Mouse (Mus musculus) embryonic facial prominence, embryonic 13.5 days (tissue): ENCODE data around the gene Mindy3. TPM values are rescaled to one million over a fixed set of nuclear protein-coding genes. Genes with fewer than 3 reads are reported as not detected.

Experiments used
- ATAC-seq: fragments of 200-750 bp; cut with Nextera tagmentation; 2 replicates; pipeline ENCODE4 v1.8.0; 2017; ENCODE audit warnings: low read depth; ENCODE audit not compliant: insufficient number of reproducible peaks, insufficient read depth, low FRiP score, low TSS enrichment
- H3K27ac ChIP-seq: fragments of 300-500 bp; sonication (generic); 2 replicates; pipeline ENCODE4 v1.5.1; 2015; ENCODE audit warnings: moderate library complexity, mild to moderate bottlenecking, inconsistent platforms
- H3K27me3 ChIP-seq: fragments of 300-500 bp; sonication (generic); 2 replicates; pipeline ENCODE4 v1.6.1; 2015; ENCODE audit warnings: mild to moderate bottlenecking, inconsistent platforms
- H3K36me3 ChIP-seq: fragments of 300-500 bp; sonication (generic); 2 replicates; pipeline ENCODE4 v1.6.1; 2015; ENCODE audit warnings: mild to moderate bottlenecking, inconsistent platforms
- H3K4me1 ChIP-seq: fragments of 300-500 bp; sonication (generic); 2 replicates; pipeline ENCODE4 v1.6.1; 2015; ENCODE audit warnings: inconsistent platforms
- H3K4me2 ChIP-seq: fragments of 300-500 bp; sonication (generic); 2 replicates; pipeline ENCODE4 v1.6.1; 2015; ENCODE audit warnings: moderate library complexity, mild to moderate bottlenecking, inconsistent platforms
- H3K4me3 ChIP-seq: fragments of 300-500 bp; sonication (generic); 2 replicates; pipeline ENCODE4 v1.5.1; 2015; ENCODE audit warnings: mild to moderate bottlenecking, inconsistent platforms
- H3K9ac ChIP-seq: fragments of 300-500 bp; sonication (generic); 2 replicates; pipeline ENCODE4 v1.6.1; 2015; ENCODE audit warnings: mild to moderate bottlenecking, inconsistent platforms
- H3K9me3 ChIP-seq: fragments of 300-500 bp; sonication (generic); 2 replicates; pipeline ENCODE4 v1.6.1; 2016; ENCODE audit warnings: inconsistent platforms
- WGBS: fragments of 180-500 bp; shearing (Covaris S2); methylation state at CpG from one replicate; pipeline ENCODE4 v1.1.7; 2015; ENCODE audit warnings: mixed read lengths; 5-methylcytosine and 5-hydroxymethylcytosine counted together
- polyA plus RNA-seq: library from polyadenylated mRNA; unstranded; fragments of >200 nt; fragmentation: Nextera tagmentation; extraction: Ambion mirVana; gene quantifications from 2 replicates; pipeline ENCODE4 v1.2.1, GENCODE M21; 2015

The Mindy3 gene
- polyA plus RNA-seq, 1 experiment from 2014 or later: 24.8 TPM

GRCm38 (mm10) chr2:12411129-12411528 lies 8.1 kb downstream of the Mindy3 start:
- no peaks in the 10 kb centered on the region for H3K27me3 ChIP-seq
- H3K9ac ChIP-seq: no peak overlapping the region
- H3K36me3 ChIP-seq: 0 out of 2 replicates have a peak, but pooled peaks cover 3% of the 10 kb centered on the region
- 36% methylated on average over 2 of the region's 2 CpGs for WGBS
- no peak for ATAC-seq
- no peak overlapping the region for H3K4me2 ChIP-seq
- no peak overlapping the region for H3K4me3 ChIP-seq
- H3K27ac ChIP-seq: no peak overlapping the region
- no peaks in the 10 kb centered on the region for H3K4me1 ChIP-seq
- no peaks in the 10 kb centered on the region for H3K9me3 ChIP-seq

GRCm38 (mm10) chr2:12406737-12407136 lies 12.5 kb downstream of the Mindy3 start:
- WGBS: 88% methylated on average over 2 of the region's 2 CpGs
- Histone ChIP-seq H3K36me3 (no peaks in the 10 kb centered on the region), H3K4me1 (no peaks in the 10 kb centered on the region), H3K9ac (no peak overlapping the region), H3K27ac (no peak overlapping the region), H3K4me2 (no peak overlapping the region), H3K27me3 (no peaks in the 10 kb centered on the region), H3K4me3 (no peak overlapping the region), H3K9me3 (no peaks in the 10 kb centered on the region)
- ATAC-seq: no peak

- no peaks in the 10 kb centered on the region for H3K4me1 ChIP-seq
- ATAC-seq: no peak
- H3K36me3 ChIP-seq: no peaks in the 10 kb centered on the region
- WGBS: 79% methylated on average over 3 of the region's 3 CpGs
- H3K4me3 ChIP-seq: no peak overlapping the region
- no peak overlapping the region for H3K9ac ChIP-seq
- H3K4me2 ChIP-seq: no peak overlapping the region
- no peak overlapping the region for H3K27ac ChIP-seq
- H3K27me3 ChIP-seq: no peaks in the 10 kb centered on the region
- H3K9me3 ChIP-seq: no peaks in the 10 kb centered on the region
Measured at GRCm38 (mm10) chr2:12402469-12402868, 16.8 kb downstream of the Mindy3 start.

- Histone ChIP-seq H3K9me3 (no peaks in the 10 kb centered on the region), H3K27me3 (no peaks in the 10 kb centered on the region), H3K4me3 (no peak overlapping the region), H3K4me1 (no peaks in the 10 kb centered on the region), H3K27ac (no peak overlapping the region), H3K9ac (no peak overlapping the region), H3K36me3 (no peaks in the 10 kb centered on the region), H3K4me2 (no peak overlapping the region)
- no peak for ATAC-seq
- 90% methylated on average over 1 of the region's 1 CpGs for WGBS
Measured at GRCm38 (mm10) chr2:12401137-12401536, 18.1 kb downstream of the Mindy3 start.

- Histone ChIP-seq H3K27me3 (no peaks in the 10 kb centered on the region), H3K36me3 (peaks cover 13% of the 10 kb centered on the region; the same call in 1 of the 2 replicates), H3K27ac (no peak overlapping the region), H3K9ac (no peak overlapping the region), H3K9me3 (no peaks in the 10 kb centered on the region), H3K4me3 (no peak overlapping the region), H3K4me2 (no peak overlapping the region), H3K4me1 (no peaks in the 10 kb centered on the region)
- WGBS: 53% methylated on average over 1 of the region's 1 CpGs
- ATAC-seq: no peak
Measured at GRCm38 (mm10) chr2:12389028-12389427, 30.2 kb downstream of the Mindy3 start.

- Histone ChIP-seq H3K4me2 (no peak overlapping the region), H3K36me3 (peaks cover 13% of the 10 kb centered on the region; the same call in 1 of the 2 replicates), H3K4me1 (no peaks in the 10 kb centered on the region), H3K9ac (no peak overlapping the region), H3K27me3 (no peaks in the 10 kb centered on the region), H3K9me3 (no peaks in the 10 kb centered on the region), H3K4me3 (no peak overlapping the region), H3K27ac (no peak overlapping the region)
- no peak for ATAC-seq
- 92% methylated on average over 4 of the region's 4 CpGs for WGBS
Measured at GRCm38 (mm10) chr2:12388569-12388968, 30.7 kb downstream of the Mindy3 start.

GRCm38 (mm10) chr2:12384389-12384788 lies 34.9 kb downstream of the Mindy3 start:
- Histone ChIP-seq H3K27me3 (no peaks in the 10 kb centered on the region), H3K27ac (no peak overlapping the region), H3K4me1 (no peaks in the 10 kb centered on the region), H3K36me3 (peaks cover 16% of the 10 kb centered on the region; the same call in 1 of the 2 replicates), H3K4me3 (no peak overlapping the region), H3K9me3 (no peaks in the 10 kb centered on the region), H3K4me2 (no peak overlapping the region), H3K9ac (no peak overlapping the region)
- WGBS: 93% methylated on average over 1 of the region's 1 CpGs
- ATAC-seq: no peak

GRCm38 (mm10) chr2:12382650-12383049 lies 36.6 kb downstream of the Mindy3 start:
- Histone ChIP-seq H3K9ac (no peak overlapping the region), H3K9me3 (no peaks in the 10 kb centered on the region), H3K4me3 (no peak overlapping the region), H3K27me3 (no peaks in the 10 kb centered on the region), H3K36me3 (peaks cover 20% of the 10 kb centered on the region; the same call in 1 of the 2 replicates), H3K27ac (no peak overlapping the region), H3K4me2 (no peak overlapping the region), H3K4me1 (no peaks in the 10 kb centered on the region)
- ATAC-seq: no peak
- WGBS: 67% methylated on average over 4 of the region's 4 CpGs

- H3K9me3 ChIP-seq: no peaks in the 10 kb centered on the region
- no peaks in the 10 kb centered on the region for H3K27me3 ChIP-seq
- WGBS: 36% methylated on average over 2 of the region's 2 CpGs
- ATAC-seq: no peak
- no peak overlapping the region for H3K9ac ChIP-seq
- H3K36me3 ChIP-seq: peaks cover 11% of the 10 kb centered on the region; the same call in 1 of the 2 replicates
- no peaks in the 10 kb centered on the region for H3K4me1 ChIP-seq
- H3K27ac ChIP-seq: 0 out of 2 replicates have a peak overlapping the region, but pooled peaks have one; percentile 4
- no peak overlapping the region for H3K4me2 ChIP-seq
- H3K4me3 ChIP-seq: no peak overlapping the region
Measured at GRCm38 (mm10) chr2:12380233-12380632, 39.0 kb downstream of the Mindy3 start.

- H3K9me3 ChIP-seq: no peaks in the 10 kb centered on the region
- H3K27ac ChIP-seq: no peak overlapping the region
- 0 out of 2 replicates have a peak, but pooled peaks cover 6% of the 10 kb centered on the region for H3K4me1 ChIP-seq
- H3K27me3 ChIP-seq: no peaks in the 10 kb centered on the region
- 94% methylated on average over 5 of the region's 5 CpGs for WGBS
- 0 out of 2 replicates have a peak, but pooled peaks cover 7% of the 10 kb centered on the region for H3K36me3 ChIP-seq
- ATAC-seq: no peak
- H3K4me2 ChIP-seq: no peak overlapping the region
- no peak overlapping the region for H3K4me3 ChIP-seq
- H3K9ac ChIP-seq: no peak overlapping the region
Measured at GRCm38 (mm10) chr2:12378591-12378990, 40.7 kb downstream of the Mindy3 start.

GRCm38 (mm10) chr2:12377024-12377423 lies 42.2 kb downstream of the Mindy3 start:
- H3K9me3 ChIP-seq: no peaks in the 10 kb centered on the region
- H3K27ac ChIP-seq: no peak overlapping the region
- H3K4me1 ChIP-seq: 0 out of 2 replicates have a peak, but pooled peaks cover 6% of the 10 kb centered on the region
- WGBS: 43% methylated on average over 1 of the region's 1 CpGs
- no peak for ATAC-seq
- H3K9ac ChIP-seq: no peak overlapping the region
- 0 out of 2 replicates have a peak, but pooled peaks cover 4% of the 10 kb centered on the region for H3K36me3 ChIP-seq
- H3K4me3 ChIP-seq: no peak overlapping the region
- no peaks in the 10 kb centered on the region for H3K27me3 ChIP-seq
- no peak overlapping the region for H3K4me2 ChIP-seq

GRCm38 (mm10) chr2:12372883-12373282 lies 46.4 kb downstream of the Mindy3 start:
- ATAC-seq: no peak
- Histone ChIP-seq H3K4me1 (0 out of 2 replicates have a peak, but pooled peaks cover 6% of the 10 kb centered on the region), H3K4me2 (no peak overlapping the region), H3K4me3 (no peak overlapping the region), H3K27me3 (no peaks in the 10 kb centered on the region), H3K27ac (no peak overlapping the region), H3K9me3 (no peaks in the 10 kb centered on the region), H3K9ac (no peak overlapping the region), H3K36me3 (no peaks in the 10 kb centered on the region)
- 82% methylated on average over 2 of the region's 2 CpGs for WGBS
